Mouse (Mus musculus) c-Kit-positive CD71-positive TER-119-negative erythroid progenitor cells, embryonic 14.5 days (primary cell): ENCODE measurements around the gene Bmp7.

Source experiments
- DNase-seq: peaks from one replicate; pipeline ENCODE4 v3.0.0-alpha.2; 2013; ENCODE audit warnings: low read depth

Bmp7 gene

DNA sequence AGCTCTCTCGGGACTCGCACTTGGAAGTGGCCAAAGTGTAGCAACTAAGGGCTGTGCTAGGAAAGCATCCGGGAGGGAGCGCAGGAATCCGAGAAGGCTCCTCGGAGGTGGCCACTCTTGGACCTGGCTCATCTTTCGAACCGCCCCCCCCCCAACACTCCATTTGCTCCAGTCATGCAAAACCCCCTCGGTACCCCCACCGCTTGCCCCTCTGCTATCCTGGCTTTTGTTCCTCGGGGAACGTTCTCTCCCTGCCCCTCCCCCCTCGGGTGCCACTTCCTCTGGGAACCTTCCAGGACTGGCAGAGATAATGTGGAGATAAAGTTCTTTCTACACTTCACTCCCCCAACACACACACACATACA, 660 bp upstream of the Bmp7 start:
- no peak for DNase-seq

DNA sequence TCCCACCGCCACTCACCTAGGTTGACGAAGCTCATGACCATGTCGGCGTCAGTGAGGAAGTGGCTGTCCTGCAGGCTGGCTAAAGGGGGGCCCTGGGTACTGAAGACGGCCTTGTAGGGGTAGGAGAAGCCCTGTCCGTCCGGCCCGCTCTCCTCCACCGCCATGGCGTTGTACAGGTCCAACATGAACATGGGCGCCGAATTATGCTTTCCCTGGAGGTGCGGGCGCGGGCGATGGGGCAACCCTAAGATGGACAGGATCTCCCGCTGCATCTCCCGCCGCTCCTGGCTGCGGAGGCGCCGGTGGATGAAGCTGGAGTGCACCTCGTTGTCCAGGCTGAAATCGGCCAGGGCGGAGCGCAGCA, 500 bp downstream of the Bmp7 start:
- no peak for DNase-seq

DNA sequence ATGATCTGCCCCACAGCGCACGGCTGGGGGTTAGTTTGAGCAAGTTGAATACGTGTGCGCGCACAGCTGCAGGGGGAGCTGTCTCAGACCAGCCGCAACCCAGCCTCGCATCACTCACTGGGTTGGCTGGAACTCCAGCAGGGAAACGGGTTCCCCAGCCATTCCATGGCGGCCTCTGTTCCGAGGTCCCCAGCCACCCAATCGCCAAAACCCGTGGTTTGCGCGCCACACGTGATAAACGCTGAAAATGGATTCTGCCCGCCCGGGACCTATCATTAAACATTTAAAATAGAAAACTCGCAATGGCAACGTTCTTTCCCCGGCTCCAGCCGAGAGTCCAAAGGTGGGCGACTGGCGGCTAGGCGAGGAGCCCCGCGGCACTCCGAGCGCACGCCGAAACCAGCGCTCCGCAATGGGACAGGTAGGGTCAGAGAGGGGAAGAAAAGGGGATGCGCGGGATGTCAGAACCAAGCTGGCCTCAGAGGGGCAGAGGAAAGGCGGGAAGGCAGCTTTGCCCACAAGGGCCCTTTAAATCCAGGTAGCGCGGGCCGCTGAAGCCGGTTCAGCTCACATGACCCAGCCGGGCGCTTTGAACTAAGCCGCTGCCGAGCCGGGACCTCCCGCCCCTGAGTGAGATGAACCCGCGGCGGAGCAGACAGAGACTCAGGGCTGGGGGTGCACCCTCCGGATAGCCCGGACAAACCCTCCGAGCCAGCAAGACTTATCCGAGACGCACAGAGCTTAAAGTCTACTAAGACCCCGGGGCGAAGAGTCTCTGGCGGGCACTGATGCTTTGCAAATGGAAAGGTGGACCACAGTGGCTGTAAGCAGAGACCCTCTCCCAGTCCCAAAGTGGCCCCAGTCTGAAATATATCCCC, 1.1 kb downstream of the Bmp7 start:
- DNase-seq = no peak

DNA sequence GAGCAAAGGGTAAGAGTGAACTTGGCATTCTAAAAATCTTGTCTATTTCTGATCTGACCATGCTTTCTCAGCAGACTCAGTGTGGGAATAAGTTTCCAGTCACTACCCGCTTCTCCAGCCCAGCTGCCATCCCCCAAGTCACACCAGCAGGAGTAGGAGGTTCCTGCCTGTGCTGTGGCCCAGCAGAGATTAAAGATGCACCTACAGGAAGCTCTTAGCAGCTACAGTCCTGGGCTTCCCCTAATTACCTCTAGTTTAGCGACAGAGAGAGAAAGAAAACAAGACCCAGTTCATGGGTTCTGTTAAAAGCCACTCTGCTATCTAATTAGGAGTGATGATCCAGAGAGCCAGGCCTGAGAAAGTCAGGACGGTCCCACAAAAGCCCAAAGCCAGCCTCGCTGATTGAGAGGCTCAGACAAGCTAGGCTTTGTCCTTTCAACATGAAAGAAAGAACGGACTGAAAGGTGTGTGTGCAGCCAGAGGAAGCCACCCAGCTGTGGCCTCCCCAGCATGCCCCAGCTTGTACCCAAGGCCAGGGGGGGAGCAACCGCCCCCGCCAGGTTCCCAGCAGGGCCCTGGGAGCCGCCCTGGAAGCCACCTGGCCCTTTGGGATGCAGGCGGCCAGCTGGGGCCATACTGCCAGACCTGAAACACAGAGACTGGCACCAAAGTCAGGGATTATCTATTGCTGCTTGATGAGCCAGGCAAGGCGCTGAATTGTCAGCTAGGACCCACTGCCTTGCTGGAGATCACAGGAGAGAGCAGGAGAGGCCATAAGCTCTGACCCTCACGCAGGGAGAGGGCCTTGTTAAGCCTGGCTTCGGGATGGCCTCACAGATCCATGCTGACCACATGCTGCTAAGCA, 2.6 kb downstream of the Bmp7 start:
- DNase-seq = no peak

DNA sequence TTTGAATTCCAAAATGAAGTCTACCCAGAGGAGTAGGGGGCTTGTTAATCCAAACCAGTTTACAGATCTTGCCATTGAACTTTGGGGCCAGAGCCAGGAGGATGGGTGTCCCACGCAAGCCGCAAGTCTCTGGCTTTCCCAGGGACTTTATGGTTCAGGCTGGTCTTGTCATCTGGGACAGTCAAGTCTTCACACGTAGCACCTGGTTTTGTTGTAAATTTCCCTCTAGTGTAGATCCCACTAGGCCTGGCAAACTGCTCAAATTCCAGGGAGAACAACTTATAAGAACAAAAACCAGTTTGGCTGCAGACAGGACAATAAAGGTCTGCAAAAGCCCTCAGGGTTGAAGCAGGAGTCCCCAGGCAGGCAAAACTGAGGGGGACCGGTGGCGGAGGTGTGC, 3.3 kb downstream of the Bmp7 start:
- no peak for DNase-seq

DNA sequence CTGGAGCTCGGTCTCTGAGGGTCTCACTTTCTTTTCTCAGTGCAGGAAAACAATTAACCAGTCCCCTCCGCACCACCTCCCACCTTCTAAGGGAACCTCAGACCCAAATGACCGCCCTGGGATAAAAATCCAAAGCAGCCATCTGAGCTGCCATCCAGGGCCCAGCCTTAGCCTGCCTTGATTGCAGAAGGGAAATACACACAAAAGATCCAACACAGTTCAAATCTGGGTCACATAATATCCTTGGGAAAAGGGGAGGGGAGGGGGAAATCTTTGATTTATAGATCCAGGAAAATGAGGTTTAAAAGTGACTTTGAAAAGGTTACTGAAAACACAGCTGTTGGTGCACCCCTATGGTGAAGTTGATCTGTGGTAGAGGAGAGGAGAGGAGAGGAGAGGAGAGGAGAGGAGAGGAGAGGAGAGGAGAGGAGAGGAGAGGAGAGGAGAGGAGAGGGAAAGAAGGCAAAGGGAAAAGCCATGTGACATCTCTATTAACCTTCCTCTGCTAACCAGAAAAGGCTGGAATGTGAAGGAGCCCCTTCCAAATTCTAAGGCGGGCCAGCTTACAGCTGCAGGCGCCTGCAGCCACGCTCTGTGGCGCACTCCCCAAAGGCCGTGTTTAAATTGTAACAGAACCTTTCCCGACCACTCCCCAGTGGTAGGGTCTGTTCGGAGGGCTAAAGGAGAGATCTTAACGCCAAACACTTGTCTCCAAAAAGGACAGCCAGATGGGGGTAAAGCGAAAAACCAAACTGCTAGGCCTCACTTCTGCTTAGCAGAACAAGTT, 4.2 kb downstream of the Bmp7 start:
- no peak for DNase-seq

DNA sequence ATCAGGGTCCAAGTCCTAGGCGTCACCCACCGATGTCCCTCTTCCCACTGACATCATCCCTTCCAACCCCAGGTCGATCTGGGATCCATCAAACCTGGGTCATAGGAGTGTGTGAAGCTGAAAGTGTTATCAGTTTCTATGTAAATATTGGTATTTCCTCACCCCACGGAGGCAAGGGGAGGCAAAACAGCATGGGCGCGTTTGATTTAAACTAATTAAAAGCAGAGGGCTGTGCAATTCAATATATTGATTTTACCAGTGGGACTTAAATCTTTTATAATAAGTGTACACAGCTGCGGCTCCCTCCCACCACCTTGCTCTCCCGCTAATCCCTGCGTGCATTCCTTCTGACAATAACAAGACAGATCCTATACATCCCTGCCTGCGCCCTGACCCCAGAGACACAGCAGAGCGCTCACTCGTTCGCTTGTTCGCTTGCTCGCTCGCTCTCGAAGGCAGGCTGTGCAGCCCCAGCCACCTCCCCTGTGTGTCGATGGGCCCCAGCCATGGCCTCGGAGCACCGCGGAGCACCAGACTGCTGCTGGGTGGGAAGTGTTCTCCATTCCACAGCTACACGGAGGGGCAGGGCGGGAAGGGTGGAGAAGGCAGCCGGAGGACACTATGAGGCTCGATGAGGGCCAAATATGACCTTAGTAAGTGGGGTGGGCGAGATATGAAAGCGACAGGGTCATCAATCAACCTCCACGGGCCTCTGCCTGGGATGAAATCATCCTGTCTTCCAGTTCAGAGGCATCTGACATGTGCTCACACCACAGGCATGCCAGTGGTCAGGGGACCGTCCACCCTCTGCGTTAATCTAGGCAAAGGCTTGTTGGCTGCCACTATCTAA, 5.0 kb downstream of the Bmp7 start:
- DNase-seq = no peak

DNA sequence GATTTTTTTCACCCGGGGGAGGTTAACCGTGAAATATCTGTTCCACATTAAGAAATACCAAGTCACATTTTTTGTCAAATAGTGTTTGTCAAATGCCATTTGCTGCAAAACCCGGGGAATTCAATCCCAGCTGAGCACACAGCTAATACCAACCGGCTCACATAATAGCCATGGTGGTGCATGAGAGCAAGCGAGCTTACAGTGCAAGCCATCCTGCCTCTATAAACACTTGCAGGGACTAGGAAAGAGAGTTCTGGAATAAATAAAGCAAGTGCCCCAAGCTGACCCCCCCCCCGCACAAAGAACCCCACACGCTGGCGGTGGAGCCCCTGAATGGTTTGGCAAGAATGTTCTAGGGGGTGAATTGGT, 5.7 kb downstream of the Bmp7 start:
- no peak for DNase-seq

DNA sequence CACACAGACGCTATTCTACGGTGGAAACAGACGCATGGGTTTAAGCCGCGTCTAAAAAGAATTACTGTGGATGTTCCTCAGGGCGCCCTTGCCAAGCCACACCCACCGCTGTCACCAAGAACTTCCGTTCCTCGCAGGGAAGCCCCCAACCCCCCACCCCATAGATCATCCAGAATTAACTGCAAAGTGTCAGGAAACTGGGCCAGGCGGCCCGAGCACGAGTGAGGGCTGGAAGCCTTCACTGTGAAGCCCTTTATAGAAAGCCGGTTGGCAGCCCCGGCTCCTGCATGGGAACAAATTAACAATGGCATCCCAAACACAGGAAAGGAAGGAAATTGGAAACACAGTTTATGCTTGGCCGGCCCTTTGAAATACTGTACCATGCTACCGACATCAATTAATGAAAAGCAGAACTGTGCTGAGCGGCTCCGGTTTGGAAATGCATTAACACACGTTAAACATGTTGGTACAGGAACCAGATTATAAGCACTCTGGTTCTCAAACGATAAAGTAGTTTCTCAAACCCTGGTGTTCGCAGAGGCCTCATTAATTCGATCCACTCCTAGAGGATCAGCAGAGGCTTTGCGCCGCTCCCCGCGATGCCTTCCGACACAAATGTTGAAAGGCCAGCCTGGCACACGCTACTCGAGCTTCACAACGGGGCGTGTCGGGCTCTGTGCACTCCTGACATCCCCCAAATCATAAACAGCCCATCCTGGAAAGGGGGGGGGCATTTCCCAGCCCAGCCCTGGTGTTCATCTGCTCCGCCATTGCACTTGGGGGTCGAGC, 6.3 kb downstream of the Bmp7 start:
- DNase-seq = no peak

DNA sequence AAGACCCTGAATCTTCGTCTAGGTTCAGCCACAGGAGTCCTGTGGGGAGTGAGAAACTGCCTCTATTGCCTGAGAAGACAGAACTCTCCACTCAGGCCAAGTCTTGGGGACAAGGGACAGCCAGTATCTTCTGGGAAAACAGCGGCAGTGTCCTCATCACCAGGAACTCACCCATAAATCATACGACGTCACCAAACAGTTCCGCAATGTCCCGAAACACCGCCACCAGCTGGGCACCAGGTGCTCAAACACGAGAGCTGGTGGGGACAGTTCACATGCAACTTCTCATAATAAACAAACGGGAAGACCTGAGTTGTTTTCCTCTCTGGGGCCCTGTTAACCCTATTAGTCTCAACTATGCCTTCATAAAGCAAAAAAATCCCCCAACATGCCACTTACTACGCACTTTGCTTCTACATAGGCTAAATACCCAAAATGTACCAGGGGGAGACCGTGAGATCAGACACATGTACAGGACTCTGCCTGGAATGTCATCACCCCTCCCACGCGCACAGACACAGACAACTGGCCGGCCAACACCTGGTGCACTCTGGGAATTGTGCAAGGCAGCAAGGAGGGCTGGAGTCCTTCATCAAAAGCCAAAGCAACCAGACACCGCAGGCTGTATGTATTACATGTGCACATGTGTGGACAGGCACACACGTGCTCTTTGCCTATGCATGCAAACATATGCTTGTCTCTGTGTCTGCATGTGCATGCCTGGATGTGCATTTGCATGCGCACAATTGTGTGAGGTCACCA, 8.8 kb downstream of the Bmp7 start:
- no peak for DNase-seq

DNA sequence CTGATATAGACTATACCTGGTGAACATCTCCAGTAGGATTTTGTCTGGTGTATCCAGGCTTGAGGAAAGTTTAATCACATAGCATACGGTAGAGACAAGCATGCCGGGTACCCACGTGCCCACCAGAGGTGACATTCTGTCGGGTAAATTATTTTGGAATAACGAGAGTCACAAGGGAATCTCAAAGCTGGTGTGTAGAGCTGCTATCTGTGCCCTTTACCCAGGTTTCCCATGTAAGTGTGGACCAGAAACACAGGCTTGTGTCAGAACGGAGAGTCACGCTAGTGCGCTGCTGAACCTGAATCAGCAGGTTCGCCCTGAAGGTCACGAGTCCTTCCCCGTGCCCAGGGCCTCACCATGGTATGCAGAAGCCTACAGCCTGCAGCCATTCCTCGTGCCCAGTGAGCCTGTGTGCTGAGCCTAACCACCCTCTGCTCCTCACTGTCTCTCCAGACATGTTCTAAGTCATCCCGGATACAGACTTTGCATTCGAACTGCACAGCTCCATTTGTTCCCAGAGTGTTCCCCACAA, 10.2 kb downstream of the Bmp7 start:
- DNase-seq = no peak

DNA sequence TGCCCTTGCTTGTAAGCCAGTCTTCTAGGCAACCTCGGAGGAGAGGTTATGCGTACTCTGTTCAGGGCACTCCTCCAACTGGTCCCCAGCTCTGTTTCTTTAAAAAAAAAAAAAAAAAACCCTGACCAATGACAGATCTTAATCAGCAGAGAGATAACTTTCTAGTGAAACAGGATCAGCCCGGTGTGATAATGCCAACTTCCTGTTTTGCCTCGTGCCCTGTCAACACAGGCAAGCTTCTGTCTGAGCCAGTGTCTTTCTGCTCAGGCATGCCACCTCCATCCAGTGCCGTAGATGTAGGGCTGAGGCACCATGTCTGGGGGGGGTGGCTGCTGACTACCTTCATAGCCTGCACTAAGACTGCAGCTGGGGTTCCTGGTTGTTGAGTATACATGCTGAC, 12.5 kb downstream of the Bmp7 start:
- no peak for DNase-seq

DNA sequence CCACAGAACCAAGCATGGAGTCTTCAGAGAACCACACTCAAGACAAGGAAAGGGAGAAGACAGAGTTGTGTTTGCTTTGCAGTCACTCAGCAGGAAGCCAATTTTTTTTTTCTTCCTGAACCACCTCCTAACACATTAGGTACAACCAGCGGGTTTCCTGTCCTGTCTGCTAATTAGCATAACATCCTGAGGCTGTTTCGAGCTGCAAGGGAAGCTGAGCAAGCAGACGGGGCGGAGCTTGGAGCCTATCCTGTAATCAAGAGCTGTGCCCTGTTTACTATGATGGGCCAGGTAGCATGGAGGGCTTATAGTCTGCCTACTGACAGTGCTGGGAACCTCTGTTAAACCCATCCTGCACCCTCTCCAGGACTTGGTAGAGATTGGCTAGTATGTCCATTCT, 13.8 kb downstream of the Bmp7 start:
- DNase-seq = no peak

DNA sequence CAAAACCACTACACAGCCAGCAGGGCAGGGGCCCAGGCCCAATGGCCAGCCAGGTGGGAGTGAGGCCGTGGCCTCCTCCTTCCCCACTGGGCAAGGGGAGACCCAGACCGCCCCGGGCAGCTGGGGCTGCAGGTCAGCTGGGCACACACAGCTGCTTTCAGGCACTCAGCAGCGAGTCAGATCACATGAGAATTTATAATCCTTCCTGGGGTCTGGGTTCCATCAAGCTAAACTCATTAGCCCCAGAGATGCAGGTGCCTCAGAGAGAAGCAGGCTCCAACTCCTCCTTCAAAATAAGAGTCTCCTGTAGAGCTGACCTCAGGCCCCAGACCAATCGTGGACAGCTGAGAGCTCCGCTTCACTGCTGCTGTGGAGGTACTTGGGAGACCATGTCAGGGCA, 15.2 kb downstream of the Bmp7 start:
- no peak for DNase-seq

DNA sequence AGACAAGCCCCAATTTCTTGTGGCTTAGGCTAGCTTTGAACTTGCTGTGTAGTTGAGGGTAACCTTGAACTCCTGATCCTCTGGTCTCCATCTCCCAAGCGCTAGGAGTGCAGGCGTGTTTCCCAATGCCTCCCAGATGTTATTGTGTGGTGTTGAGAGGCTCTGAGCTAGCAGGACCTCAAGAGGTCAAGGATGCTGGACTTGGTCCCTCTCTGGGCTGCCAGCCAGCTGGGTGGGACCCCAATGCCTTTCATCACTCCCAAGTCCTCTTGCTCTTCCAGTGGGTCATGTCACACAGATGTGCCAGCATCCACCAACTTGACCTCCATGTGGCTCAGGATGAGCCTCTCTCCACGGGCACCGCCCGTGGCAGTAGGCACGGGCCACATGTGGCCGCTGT, 16.9 kb downstream of the Bmp7 start:
- no peak for DNase-seq

DNA sequence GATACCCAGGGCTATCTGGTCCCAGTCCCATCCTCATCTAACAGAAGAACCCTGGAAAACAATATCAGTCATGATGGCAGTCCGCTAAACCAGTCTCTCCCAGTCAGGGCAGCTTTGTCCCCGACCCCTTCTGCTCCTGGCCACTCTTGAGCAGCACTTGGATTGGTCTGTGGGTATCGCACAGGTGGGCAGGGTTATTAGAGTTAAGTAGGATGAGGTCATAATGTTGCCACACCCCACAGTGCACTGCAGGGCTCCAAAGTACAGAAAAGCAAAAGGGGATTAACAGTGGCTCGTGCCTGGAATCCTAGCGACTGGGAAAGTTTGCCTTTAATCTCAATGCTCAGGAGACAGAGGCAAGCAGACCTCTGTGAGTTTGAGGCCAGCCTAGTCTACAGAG, 17.5 kb downstream of the Bmp7 start:
- DNase-seq = no peak

DNA sequence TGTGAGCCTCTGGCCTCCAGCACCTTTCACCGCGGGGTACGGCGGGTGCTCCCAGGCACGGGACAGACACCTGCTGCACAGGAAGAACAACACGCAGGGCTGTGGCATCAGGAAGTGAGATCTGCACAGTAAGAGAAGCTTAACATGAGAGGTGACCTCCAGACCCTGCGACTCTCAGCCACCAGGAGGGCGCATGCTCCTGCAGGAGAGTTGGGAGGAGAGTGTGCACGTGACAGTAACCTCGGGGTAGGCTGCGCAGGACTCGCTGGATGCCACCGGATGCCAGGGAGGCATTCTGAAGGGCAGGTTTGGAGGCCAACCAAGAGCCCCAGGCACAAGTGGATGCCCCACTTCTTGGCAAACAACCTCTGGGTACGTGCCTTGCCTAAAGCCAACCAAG, 26.1 kb downstream of the Bmp7 start:
- DNase-seq = no peak

DNA sequence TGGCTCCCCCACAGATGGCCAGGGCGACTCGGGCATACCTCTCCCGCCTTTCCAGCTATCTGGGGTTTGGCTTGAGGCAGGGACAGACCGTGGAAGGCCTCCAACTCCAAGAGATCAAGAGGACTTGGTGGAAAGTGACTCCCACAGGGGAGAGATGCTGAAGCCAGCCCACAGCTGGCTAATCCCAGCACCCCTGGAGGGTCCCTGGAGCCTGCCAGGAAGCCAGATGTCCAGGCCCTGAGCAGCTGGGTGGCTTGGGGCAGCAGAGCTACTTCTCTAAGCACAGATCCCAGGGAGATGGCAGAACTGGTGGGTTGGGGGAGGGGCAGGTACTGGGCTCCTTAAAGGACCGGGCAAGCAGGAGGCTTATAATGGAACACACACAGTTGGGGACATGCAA, 28.4 kb downstream of the Bmp7 start:
- no peak for DNase-seq

DNA sequence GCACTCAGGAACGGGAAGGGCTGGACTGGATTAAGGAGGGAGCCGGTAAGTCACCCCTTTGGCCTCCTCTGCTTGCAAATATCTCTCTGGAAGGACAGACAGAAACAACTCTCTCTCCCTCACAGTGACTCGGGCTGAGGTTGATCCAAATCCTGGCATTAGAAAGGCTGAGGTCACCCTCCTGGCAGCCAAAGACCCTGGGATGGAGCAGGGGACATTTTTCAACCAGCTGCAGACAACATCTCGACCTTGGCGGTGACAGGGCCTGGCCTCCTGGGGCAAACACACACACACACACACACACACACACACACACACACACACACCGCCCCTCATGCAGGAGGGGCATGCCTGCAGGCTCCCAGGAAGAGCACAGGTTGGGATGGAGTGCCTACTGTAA, 29.0 kb downstream of the Bmp7 start:
- no peak for DNase-seq

DNA sequence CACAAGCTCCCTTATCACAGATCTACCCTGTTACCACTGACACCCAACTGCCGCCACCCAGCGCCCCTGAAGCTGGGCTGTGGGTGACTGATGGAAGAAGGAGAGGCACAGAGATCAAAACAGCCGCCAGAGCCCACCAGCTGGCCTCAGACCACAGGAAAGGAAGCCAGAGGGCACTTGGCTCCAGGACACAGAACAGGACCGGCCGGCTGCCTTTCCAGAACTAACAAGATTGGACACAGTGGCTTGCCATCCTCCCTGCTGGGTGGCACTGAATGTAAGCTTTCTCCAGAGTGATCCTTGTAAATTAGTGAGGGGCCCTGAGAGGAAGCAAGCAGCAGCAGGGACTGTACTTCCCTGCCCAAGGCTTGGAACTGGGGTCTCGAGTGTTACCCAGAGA, 30.7 kb downstream of the Bmp7 start:
- DNase-seq = no peak
